Mouse (Mus musculus) lung, postnatal 0 days (tissue): Measurements from ENCODE around the gene Fkbp2. TPM values are rescaled to one million over a fixed set of nuclear protein-coding genes. Genes with fewer than 3 reads are reported as not detected.

Source experiments
- ATAC-seq: fragments of 200-750 bp; cut with Nextera tagmentation; 2 replicates; pipeline ENCODE4 v1.8.0; 2017; ENCODE audit warnings: moderate library complexity
- DNase-seq: peaks from one replicate; pipeline ENCODE4 v3.0.0-alpha.2; 2016; ENCODE audit warnings: low spot score
- H3K27ac ChIP-seq: fragments of 300-500 bp; sonication (generic); 2 replicates; pipeline ENCODE4 v1.5.1; 2014; ENCODE audit warnings: antibody characterized with exemption, mild to moderate bottlenecking, low read length, mixed read lengths
- H3K27me3 ChIP-seq: fragments of 300-500 bp; sonication (generic); replicated peaks from 2 replicates; pipeline ENCODE4 v1.6.1; 2014; ENCODE audit warnings: low read length, mixed read lengths; ENCODE audit not compliant: insufficient read depth
- H3K36me3 ChIP-seq: fragments of 300-500 bp; sonication (generic); 2 replicates; pipeline ENCODE4 v1.6.1; 2014; ENCODE audit warnings: low read length, mixed read lengths; ENCODE audit not compliant: insufficient read depth
- H3K4me1 ChIP-seq: fragments of 300-500 bp; sonication (generic); 2 replicates; pipeline ENCODE4 v1.6.1; 2014; ENCODE audit warnings: antibody characterized with exemption, low read depth, low read length, mixed read lengths; ENCODE audit not compliant: insufficient read depth
- H3K4me2 ChIP-seq: fragments of 300-500 bp; sonication (generic); replicated peaks from 2 replicates; pipeline ENCODE4 v1.6.1; 2014; ENCODE audit warnings: low read depth, mild to moderate bottlenecking, low read length, moderate library complexity, mixed read lengths
- H3K4me3 ChIP-seq: fragments of 300-500 bp; sonication (generic); 2 replicates; pipeline ENCODE4 v1.5.1; 2014; ENCODE audit warnings: low read depth, low read length
- H3K9ac ChIP-seq: fragments of 300-500 bp; sonication (generic); replicated peaks from 2 replicates; pipeline ENCODE4 v1.6.1; 2014; ENCODE audit warnings: low read depth, mild to moderate bottlenecking
- H3K9me3 ChIP-seq: fragments of 300-500 bp; sonication (generic); 2 replicates; pipeline ENCODE4 v1.6.1; 2016; ENCODE audit warnings: low read length, mixed read lengths
- CTCF ChIP-seq: IDR thresholded peaks from 2 replicates; pipeline ENCODE4 v1.5.1; 2016; ENCODE audit warnings: antibody characterized with exemption, mild to moderate bottlenecking
- EP300 ChIP-seq: IDR thresholded peaks from 2 replicates; pipeline ENCODE4 v1.6.1; 2016; ENCODE audit warnings: antibody characterized with exemption, mild to moderate bottlenecking, control low read depth
- WGBS: fragments of 180-500 bp; shearing (Covaris S2); extraction: QIAGEN DNeasy Blood & Tissue Kit; methylation state at CpG from one replicate; pipeline ENCODE4 v1.1.7; 2014; 5-methylcytosine and 5-hydroxymethylcytosine counted together
- polyA plus RNA-seq: library from polyadenylated mRNA; unstranded; fragments of >200 nt; fragmentation: Nextera tagmentation; extraction: Ambion mirVana; gene quantifications from 2 replicates; pipeline ENCODE4 v1.2.1, GENCODE M21; 2015

Fkbp2 gene
- polyA plus RNA-seq, 1 experiment from 2014 or later: 107 TPM

- Histone ChIP-seq H3K4me1 (peaks cover 16% of the 10 kb centered on the region), H3K9me3 (no peaks in the 10 kb centered on the region), H3K27me3 (no peaks in the 10 kb centered on the region), H3K27ac (no peak overlapping the region), H3K36me3 (no peaks in the 10 kb centered on the region), H3K9ac (no peak overlapping the region), H3K4me3 (no peak overlapping the region), H3K4me2 (no peak overlapping the region)
- 39% methylated on average over 3 of the region's 3 CpGs for WGBS
- no peak for DNase-seq
- no peak for TF ChIP-seq EP300
- TF ChIP-seq CTCF: no peak
- no peak for ATAC-seq
Observed at GRCm38 (mm10) chr19:6978639-6978974, 1.7 kb downstream of the Fkbp2 start.

- Histone ChIP-seq H3K27me3 (no peaks in the 10 kb centered on the region), H3K36me3 (no peaks in the 10 kb centered on the region), H3K4me2 (no peak overlapping the region), H3K9ac (no peak overlapping the region), H3K27ac (no peak overlapping the region), H3K4me3 (no peak overlapping the region), H3K4me1 (peaks cover 16% of the 10 kb centered on the region), H3K9me3 (no peaks in the 10 kb centered on the region)
- 76% methylated on average over 13 of the region's 13 CpGs for WGBS
- ATAC-seq (no peak), DNase-seq (no peak)
- TF ChIP-seq EP300: no peak
- no peak for TF ChIP-seq CTCF
Observed at GRCm38 (mm10) chr19:6977759-6978638, 2.3 kb downstream of the Fkbp2 start.

- DNase-seq: peak; percentile 84
- TF ChIP-seq CTCF (peak; percentile 57), EP300 (0 out of 2 replicates have a peak, but pooled peaks have one; percentile 14)
- Histone ChIP-seq H3K9ac (peak within 1 kb of the TSS; percentile 52), H3K9me3 (no peaks in the 10 kb centered on the region), H3K27me3 (no peaks in the 10 kb centered on the region), H3K4me3 (peak within 1 kb of the TSS; percentile 64), H3K4me2 (peak within 1 kb of the TSS; percentile 88), H3K4me1 (peaks cover 12% of the 10 kb centered on the region), H3K36me3 (no peaks in the 10 kb centered on the region), H3K27ac (peak within 1 kb of the TSS; percentile 39)
- 0% methylated on average over 16 of the region's 16 CpGs for WGBS
- no peak for ATAC-seq
Observed at GRCm38 (mm10) chr19:6975537-6976521, 4.5 kb downstream of the Fkbp2 start, which contains the start of gene Plcb3. TSS of gene Plcb3 (minus strand) at chr19:6976470.

- peak within 1 kb of the TSS; percentile 88 for H3K4me2 ChIP-seq
- peaks cover 18% of the 10 kb centered on the region for H3K4me1 ChIP-seq
- ATAC-seq (peak; percentile 60), DNase-seq (peak; percentile 89)
- H3K4me3 ChIP-seq: peak within 1 kb of the TSS; percentile 64
- TF ChIP-seq CTCF (no peak), EP300 (no peak)
- no peaks in the 10 kb centered on the region for H3K27me3 ChIP-seq
- peak within 1 kb of the TSS; percentile 78 for H3K27ac ChIP-seq
- no peaks in the 10 kb centered on the region for H3K36me3 ChIP-seq
- peak within 1 kb of the TSS; percentile 52 for H3K9ac ChIP-seq
- WGBS: under 1% methylated on average over 66 of the region's 84 CpGs
- H3K9me3 ChIP-seq: no peaks in the 10 kb centered on the region
Observed at GRCm38 (mm10) chr19:6974211-6975205, 5.8 kb downstream of the Fkbp2 start, which contains the start of gene Ppp1r14b. TSS of gene Ppp1r14b (plus strand) at chr19:6974968.

- H3K9me3 ChIP-seq: no peaks in the 10 kb centered on the region
- TF ChIP-seq EP300 (no peak), CTCF (no peak)
- no peaks in the 10 kb centered on the region for H3K27me3 ChIP-seq
- H3K9ac ChIP-seq: no peak overlapping the region
- no peaks in the 10 kb centered on the region for H3K36me3 ChIP-seq
- H3K4me2 ChIP-seq: peak overlapping the region; percentile 88
- ATAC-seq (no peak), DNase-seq (no peak)
- H3K27ac ChIP-seq: no peak overlapping the region
- H3K4me3 ChIP-seq: peak overlapping the region; percentile 64; the same call in 1 of the 2 replicates
- 20% methylated on average over 12 of the region's 12 CpGs for WGBS
- H3K4me1 ChIP-seq: peaks cover 22% of the 10 kb centered on the region
Observed at GRCm38 (mm10) chr19:6973581-6974190, 6.6 kb downstream of the Fkbp2 start.
